9 mouse cellular contexts compared by ENCODE assay signal in the genomic region with DNA sequence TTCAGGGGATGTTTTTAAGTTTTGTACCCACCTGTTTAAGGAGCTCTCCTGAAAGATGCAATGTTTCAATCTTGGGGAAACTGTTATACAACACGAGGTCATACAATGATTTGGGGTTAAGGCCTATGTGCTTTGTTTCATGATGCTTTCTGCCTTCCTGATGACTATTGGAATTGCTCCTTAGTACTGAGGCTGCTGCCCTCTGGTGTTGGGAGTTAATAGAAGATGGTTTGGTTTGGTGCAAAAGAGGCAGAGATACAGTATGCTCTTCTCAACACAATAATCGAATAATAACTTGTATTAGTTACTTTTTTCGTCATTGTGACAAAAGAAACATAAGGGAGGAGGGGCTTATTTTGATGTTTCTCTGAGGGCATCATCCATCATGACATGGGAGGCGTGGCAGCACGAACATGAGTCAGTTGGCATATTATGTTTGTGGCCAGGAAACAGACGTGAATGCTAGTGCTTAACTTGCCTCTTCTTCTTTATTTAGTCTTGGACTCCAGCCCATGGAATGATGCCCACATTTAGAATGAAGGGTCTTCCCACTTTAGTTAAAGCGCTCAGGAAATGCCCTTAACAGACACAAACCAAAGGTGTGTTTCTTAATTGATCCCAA. TPM values are rescaled to one million over a fixed set of nuclear protein-coding genes. Genes with fewer than 3 reads are reported as not detected.
A peak's percentile ranks its signal among the peaks of the same experiment; 100 is the strongest.
DNase-seq lines count a peak whose midpoint lies in the region; ATAC-seq lines count a peak whose summit lies in the region.
"Had no signal": no experiment of that assay in that cellular context is flagged by ENCODE, and none has a peak within 500 bp of the region (broad histone marks: within the 10 kb centered on the region; RNA-seq: fewer than 3 reads in every experiment).

No protein-coding gene starts in this region.

- no peaks in the 10 kb centered on the region for H3K36me3 ChIP-seq in kidney, embryonic 14.5 days (ENCODE audit: control insufficient read depth, insufficient read depth, low read length)
- H3K36me3 ChIP-seq: neural tube, embryonic 12.5 days had no signal

- H3K27ac ChIP-seq in kidney, embryonic 14.5 days (ENCODE audit: low read depth, low read length), result no peak overlapping the region
- H3K27ac ChIP-seq: neural tube, embryonic 12.5 days had no signal

- no peaks in the 10 kb centered on the region for H3K9me3 ChIP-seq in kidney, embryonic 14.5 days (ENCODE audit: control insufficient read depth, low read length)
- H3K9me3 ChIP-seq: neural tube, embryonic 12.5 days had no signal

- DNase-seq in gastrocnemius, adult 18-20 months (ENCODE audit: low spot score), result peak; percentile 52
- DNase-seq in gastrocnemius, adult 8-10 months (ENCODE audit: low spot score in 2 of 2), result no peak
- DNase-seq in urinary bladder, postnatal 14 days (ENCODE audit: low spot score), result peak; percentile 54
- no peak for DNase-seq in urinary bladder, postnatal 4 days (ENCODE audit: low spot score in 2 of 2)
- peak; percentile 75 to 78 for DNase-seq in cerebellum, postnatal 14 days
- DNase-seq in lung, postnatal 25 days (ENCODE audit: low spot score), result peak; percentile 55
- no peak for DNase-seq in urinary bladder, adult 2 months (ENCODE audit: low spot score)

- no peak overlapping the region for H3K9ac ChIP-seq in kidney, embryonic 14.5 days (ENCODE audit: low read depth, low read length)
- H3K9ac ChIP-seq: neural tube, embryonic 12.5 days had no signal

- 69% methylated on average over 7 of the region's 7 CpGs for WGBS in kidney, embryonic 14.5 days

- peak; percentile 24; the same call in 1 of the 2 replicates for ATAC-seq in kidney, embryonic 14.5 days (ENCODE audit: low FRiP score, low TSS enrichment)

- no peaks in the 10 kb centered on the region for H3K27me3 ChIP-seq in kidney, embryonic 14.5 days (ENCODE audit: control insufficient read depth, insufficient read depth, low read length)
- H3K27me3 ChIP-seq: neural tube, embryonic 12.5 days had no signal

- no peak overlapping the region for H3K4me3 ChIP-seq in kidney, embryonic 14.5 days (ENCODE audit: low read length)
- H3K4me3 ChIP-seq: neural tube, embryonic 12.5 days had no signal

- no peak overlapping the region for H3K4me2 ChIP-seq in kidney, embryonic 14.5 days (replicated peaks; ENCODE audit: low read depth, low read length)
- H3K4me2 ChIP-seq: neural tube, embryonic 12.5 days had no signal

- H3K4me1 ChIP-seq in kidney, embryonic 14.5 days (ENCODE audit: control insufficient read depth, insufficient read depth, low read length), result no peaks in the 10 kb centered on the region
- H3K4me1 ChIP-seq: neural tube, embryonic 12.5 days had no signal

RNA-seq across cellular contexts. Expression of a gene that starts 7.2 kb away (rescaled TPM):
- 10 to 100 TPM; 18.1 to 19.3 TPM for total RNA-seq in gastrocnemius, adult 18-20 months (2021)
- 10 to 100 TPM; 22.7 to 24.6 (median 24.0) TPM for total RNA-seq in gastrocnemius, adult 8-10 months (2022)
- 5.5 and 5.9 TPM in 2 replicates for polyA plus RNA-seq in kidney, embryonic 14.5 days (2014; fragmentation: Nextera tagmentation; extraction: Ambion mirVana)
- 4.9 and 5.2 TPM in 2 replicates for polyA plus RNA-seq in urinary bladder, adult 2 months (2012; rRNA removed)

RNA-seq across cellular contexts. Expression of a gene that starts 50.9 kb away (rescaled TPM):
- under 1 TPM; 0.11 to 0.14 TPM for total RNA-seq in gastrocnemius, adult 18-20 months (2021)
- under 1 TPM in 1 of 4 experiments, not detected in 3; 0.12 TPM for total RNA-seq in gastrocnemius, adult 8-10 months (2022)
- polyA plus RNA-seq in kidney, embryonic 14.5 days (2014; fragmentation: Nextera tagmentation; extraction: Ambion mirVana), result 7.3 and 8.6 TPM in 2 replicates
- polyA plus RNA-seq in urinary bladder, adult 2 months (2012; rRNA removed), result 1.2 and 2.0 TPM in 2 replicates

RNA-seq across cellular contexts. Expression of a gene that starts 58.1 kb away (rescaled TPM):
- under 1 TPM; 0.39 to 0.55 TPM for total RNA-seq in gastrocnemius, adult 18-20 months (2021)
- 1 to 10 TPM in 1 of 4 experiments, under 1 TPM in 2, not detected in 1; 0.29 to 1.0 (median 0.89) TPM for total RNA-seq in gastrocnemius, adult 8-10 months (2022)
- polyA plus RNA-seq in kidney, embryonic 14.5 days (2014; fragmentation: Nextera tagmentation; extraction: Ambion mirVana), result 2.4 and 4.9 TPM in 2 replicates
- 2.4 and 2.7 TPM in 2 replicates for polyA plus RNA-seq in urinary bladder, adult 2 months (2012; rRNA removed)

Comparison
In these comparisons a context has a peak if more than half of its experiments do, and no peak if none do; other contexts are left out.
1. DNase-seq: peak in gastrocnemius, adult 18-20 months (single experiment), urinary bladder, postnatal 14 days (single experiment), cerebellum, postnatal 14 days (2 of 2) and lung, postnatal 25 days (single experiment); none in gastrocnemius, adult 8-10 months (0 of 2), urinary bladder, postnatal 4 days (0 of 2) and urinary bladder, adult 2 months (single experiment).